Mouse (Mus musculus) T-helper 2 cell (primary cell): ENCODE data around the gene Bcdin3d.

Experiments used
- in situ Hi-C: fragments of 300-600 bp; cut with MboI, MseI; formaldehyde crosslinking; loops from one replicate; pipeline ENCODE4 v1.15.1; 2025; ENCODE audit warnings: high pct_unique_total_duplicates

Bcdin3d gene

GRCm38 (mm10) chr15:99474576-99474926, at the start of gene Bcdin3d:
TSS of gene Bcdin3d (minus strand) at chr15:99474730.
- in situ Hi-C loops = no loop called here

- in situ Hi-C loops = no loop called here
Measured at GRCm38 (mm10) chr15:99520306-99520705, 45.8 kb upstream of the Bcdin3d start.

- in situ Hi-C loops = no loop called here
Measured at GRCm38 (mm10) chr15:99519626-99520025, 45.1 kb upstream of the Bcdin3d start.

GRCm38 (mm10) chr15:99517715-99518114, 43.2 kb upstream of the Bcdin3d start:
- in situ Hi-C loops = no loop called here

GRCm38 (mm10) chr15:99516715-99517114, 42.2 kb upstream of the Bcdin3d start:
- in situ Hi-C loops = no loop called here

- in situ Hi-C loops = no loop called here
Measured at GRCm38 (mm10) chr15:99511797-99512525, 37.4 kb upstream of the Bcdin3d start.

GRCm38 (mm10) chr15:99510621-99511020, 36.1 kb upstream of the Bcdin3d start:
- in situ Hi-C loops = no loop called here

- in situ Hi-C loops = no loop called here
Measured at GRCm38 (mm10) chr15:99509840-99510239, 35.3 kb upstream of the Bcdin3d start.

- in situ Hi-C loops = no loop called here
Measured at GRCm38 (mm10) chr15:99505324-99506095, 31.0 kb upstream of the Bcdin3d start.

GRCm38 (mm10) chr15:99503256-99503655, 28.7 kb upstream of the Bcdin3d start:
- in situ Hi-C loops = no loop called here

- in situ Hi-C loops = no loop called here
Measured at GRCm38 (mm10) chr15:99502311-99502831, 27.8 kb upstream of the Bcdin3d start.

- in situ Hi-C loops = no loop called here
Measured at GRCm38 (mm10) chr15:99501292-99502260, 27.0 kb upstream of the Bcdin3d start.

GRCm38 (mm10) chr15:99500320-99500719, 25.8 kb upstream of the Bcdin3d start:
- in situ Hi-C loops = no loop called here

GRCm38 (mm10) chr15:99499726-99500125, 25.2 kb upstream of the Bcdin3d start:
- in situ Hi-C loops = no loop called here

- in situ Hi-C loops = no loop called here
Measured at GRCm38 (mm10) chr15:99498781-99499180, 24.3 kb upstream of the Bcdin3d start.

- in situ Hi-C loops = no loop called here
Measured at GRCm38 (mm10) chr15:99498356-99498755, 23.8 kb upstream of the Bcdin3d start.

- in situ Hi-C loops = no loop called here
Measured at GRCm38 (mm10) chr15:99497527-99498242, 23.2 kb upstream of the Bcdin3d start.

GRCm38 (mm10) chr15:99497061-99497460, 22.5 kb upstream of the Bcdin3d start:
- in situ Hi-C loops = no loop called here

- in situ Hi-C loops = no loop called here
Measured at GRCm38 (mm10) chr15:99484745-99485144, 10.2 kb upstream of the Bcdin3d start.

- in situ Hi-C loops = no loop called here
Measured at GRCm38 (mm10) chr15:99475814-99476213, 1.3 kb upstream of the Bcdin3d start.
